Mouse (Mus musculus): ENCODE data around the gene Dnajc4.

Dnajc4 gene

DNA sequence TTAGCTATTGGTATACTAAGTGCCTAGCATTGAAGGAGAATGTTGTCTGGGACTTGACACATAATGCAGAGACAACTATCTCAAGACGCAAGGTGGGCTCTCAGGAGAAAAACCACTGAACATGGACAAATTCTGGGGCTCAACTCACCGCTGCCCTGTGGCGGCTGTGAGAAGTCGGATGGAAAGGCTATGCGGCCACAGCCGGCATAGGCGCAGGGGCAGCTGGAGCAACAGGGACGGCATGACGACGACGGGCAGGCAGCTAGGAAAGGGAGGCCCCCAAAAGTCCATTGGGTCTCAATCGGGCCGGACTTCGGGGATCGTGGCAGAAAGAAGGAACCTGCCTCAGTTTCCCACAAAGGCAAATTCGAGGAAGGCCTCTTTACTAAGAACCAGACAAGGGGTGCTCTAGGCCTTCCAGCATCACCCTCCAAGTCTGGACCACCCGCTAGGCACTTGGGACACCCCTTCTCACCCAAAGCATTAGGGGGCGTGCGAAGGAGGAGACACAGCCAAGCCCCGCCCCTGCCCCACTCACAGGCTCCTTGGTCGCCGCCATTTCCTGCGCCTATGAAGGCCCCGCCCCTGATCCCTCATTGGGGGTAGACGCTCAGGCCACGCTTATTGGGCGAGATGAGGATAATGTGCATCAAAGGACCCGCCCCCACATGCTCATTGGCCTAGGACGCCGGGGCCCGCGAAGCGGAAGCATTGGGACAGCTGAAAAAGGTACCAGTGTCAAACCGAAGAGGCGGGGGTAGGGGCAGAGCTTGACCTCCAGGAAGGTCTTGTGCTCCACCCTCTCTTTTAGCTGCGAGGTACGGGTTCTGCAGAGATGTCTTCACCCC, at the start of gene Dnajc4:
Dnajc4 (minus strand) TSS at position 562 of the 848 bp plus-strand sequence.
- DNase-seq (ENCODE audit: low read depth): peak; percentile 98

DNA sequence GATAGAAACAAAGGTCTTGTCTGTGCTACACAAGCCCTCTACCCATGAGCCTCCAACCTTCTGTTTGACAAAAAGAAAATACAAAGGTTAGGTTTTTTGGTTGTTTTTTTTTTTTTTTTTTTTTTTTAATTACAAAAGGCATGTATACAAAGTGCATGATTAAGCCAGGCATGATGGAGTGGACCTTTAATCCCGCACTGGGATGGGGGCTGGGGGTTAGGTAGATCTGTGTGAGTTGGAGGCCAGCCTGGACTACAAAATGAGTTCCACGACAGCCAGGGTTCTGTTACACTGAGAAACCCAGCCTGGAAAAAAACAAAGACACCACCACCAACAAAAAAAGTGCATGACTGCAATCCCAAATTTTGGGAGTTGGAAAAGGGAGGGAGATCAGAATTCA, 48.8 kb upstream of the Dnajc4 start:
- no peak for DNase-seq (ENCODE audit: low read depth)

DNA sequence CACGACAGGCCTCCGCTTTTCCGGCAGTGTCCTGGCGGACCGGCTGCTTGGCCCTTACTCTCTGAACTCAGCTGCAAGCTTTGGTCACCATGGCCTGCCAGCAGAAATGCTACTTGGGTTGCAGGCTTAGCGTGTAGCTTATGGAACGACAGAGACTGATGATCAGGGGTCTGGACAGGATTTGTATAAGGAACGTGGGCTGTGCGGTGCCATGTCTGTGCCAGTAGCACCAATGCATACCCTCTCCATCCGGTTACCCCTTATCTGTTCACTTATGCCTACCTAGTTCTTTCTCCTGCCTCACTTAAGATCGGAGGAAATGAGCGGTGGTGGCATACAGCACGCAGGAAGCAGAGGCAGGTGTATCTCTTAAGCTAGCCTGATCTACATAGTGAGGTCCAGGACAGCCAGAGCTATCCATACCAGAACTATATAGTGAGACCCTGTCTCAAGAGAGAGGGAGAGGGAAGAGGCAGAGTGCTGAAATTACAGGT, 48.3 kb upstream of the Dnajc4 start:
- DNase-seq (ENCODE audit: low read depth): no peak

DNA sequence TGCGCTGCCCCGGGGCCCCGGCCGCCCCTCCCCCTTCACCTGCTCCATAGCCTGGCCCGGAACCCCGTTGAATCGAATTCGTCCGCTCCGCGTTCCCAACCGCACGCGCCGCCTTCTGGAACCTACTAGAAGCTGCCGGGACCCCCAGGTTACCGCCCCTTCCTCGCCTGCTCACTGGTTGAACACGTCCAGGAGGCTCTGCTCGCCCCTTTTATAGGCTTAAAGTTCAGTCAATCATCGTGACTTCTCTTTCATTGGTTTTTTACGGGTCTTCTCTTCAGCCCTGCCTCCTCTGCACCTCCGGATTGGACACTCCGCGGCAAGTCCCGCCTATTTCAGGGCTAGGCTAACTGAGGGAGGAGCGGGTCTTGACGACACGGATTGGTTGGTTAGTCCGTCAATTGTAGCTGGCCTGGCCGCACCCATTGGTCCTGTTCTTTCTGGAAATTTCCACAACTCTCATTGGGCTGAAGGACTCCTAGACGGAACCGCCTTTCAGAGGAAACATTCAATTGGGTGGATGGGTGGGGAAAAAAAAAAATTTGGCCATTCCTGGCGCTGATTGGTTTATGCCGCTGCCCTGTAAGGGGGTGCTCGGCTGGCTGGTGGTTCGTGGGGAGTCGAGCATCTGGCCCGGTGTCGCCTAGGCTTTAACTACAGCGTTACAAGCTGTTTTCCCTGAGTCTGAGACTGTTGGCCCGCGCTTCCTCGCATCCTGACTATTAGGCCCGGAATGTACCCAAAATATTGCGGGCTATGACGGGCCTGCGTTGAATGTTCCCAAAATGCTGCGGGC, 47.7 kb upstream of the Dnajc4 start, which contains the start of gene Stip1:
Stip1 (minus strand) TSS at position 127 of the 796 bp plus-strand sequence.
- DNase-seq (ENCODE audit: low read depth): peak; percentile 99

DNA sequence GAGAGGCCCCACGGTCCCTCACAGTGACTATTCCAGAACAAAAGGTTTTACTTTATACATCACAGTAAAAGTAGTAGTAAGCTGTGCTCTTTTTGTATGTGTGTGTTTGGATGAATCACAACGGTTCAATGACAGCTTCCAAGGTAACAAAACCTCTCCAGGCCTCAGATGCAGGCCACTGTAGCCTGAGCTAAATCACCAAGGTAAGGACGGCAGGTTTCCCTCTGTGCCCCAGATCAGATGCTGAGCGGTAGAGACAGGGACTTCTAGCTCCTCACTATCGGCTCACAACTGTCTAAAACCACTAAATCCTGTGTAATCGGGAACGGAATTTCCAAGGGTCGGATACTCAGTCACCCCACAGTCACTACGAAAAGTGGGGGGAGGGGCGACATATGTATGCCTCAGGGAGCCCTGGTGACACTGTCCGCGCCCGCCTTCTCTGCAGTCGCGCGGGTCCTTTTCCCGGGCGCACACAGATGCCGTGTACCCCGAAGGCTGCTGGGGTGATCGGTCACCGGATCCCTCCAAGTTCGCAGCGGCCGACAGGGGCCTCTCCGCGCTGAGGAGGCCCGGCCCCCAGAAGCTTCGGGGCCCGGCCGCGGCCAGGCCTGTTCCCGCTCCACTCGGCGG, 46.8 kb upstream of the Dnajc4 start:
- DNase-seq (ENCODE audit: low read depth): no peak

DNA sequence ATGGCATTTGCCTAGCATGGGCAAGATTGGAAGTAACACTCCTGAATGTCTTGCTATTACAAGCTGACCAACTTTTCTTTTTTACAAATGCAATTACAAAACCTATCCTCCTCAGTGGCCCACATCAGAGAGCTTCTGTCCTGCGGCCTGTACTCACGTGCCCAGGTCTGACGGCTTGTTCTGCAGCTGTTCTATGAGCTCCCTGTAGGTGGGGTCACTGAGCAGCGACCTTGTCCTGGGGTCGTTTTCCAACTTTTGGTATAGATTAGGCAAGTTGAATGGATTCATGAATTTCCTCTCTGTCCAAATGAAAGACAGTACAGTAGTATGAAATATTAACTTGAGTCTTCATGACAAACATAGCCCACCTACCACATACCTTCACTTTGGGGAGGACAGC, 41.6 kb upstream of the Dnajc4 start:
- no peak for DNase-seq (ENCODE audit: low read depth)

DNA sequence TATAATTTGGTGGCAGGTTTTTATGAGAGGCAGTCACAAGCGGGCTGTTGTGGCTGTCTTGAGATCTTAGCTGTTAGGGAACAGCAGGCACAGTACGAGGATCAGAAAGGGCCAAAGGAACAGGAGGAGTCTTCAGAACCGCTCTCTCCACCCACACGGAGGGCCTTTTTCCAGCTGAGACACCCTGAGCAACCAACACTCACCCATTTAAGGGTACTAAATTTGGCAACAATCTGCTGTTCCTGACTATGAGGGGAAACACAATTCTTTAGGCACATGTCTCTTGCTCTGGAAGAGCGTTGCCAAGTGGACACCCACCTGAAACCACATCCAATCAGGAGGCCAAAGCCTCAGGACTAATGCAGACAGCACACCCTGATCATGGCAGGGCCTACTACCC, 37.2 kb upstream of the Dnajc4 start:
- no peak for DNase-seq (ENCODE audit: low read depth)

DNA sequence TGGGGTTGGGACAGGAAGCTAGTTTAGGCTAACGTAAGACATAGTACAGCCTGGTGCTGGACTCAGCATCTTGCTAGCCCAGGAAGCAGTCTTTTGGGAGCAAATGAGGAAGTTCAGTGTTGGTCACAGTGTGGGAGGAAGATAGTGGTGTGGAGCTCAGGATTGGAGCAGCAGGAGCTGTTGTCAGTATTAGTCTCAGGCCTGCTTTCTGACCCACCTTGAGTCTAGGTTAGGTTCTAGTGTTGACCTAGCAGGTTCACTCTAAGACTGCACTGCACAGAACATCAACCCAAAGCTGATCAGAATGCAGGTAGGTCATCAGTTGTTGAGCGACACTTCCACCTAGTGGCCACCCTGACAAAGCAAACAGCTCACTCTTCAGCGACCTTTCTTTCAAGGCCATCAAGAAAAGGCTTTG, 27.9 kb upstream of the Dnajc4 start:
- DNase-seq (ENCODE audit: low read depth): peak; percentile 67

DNA sequence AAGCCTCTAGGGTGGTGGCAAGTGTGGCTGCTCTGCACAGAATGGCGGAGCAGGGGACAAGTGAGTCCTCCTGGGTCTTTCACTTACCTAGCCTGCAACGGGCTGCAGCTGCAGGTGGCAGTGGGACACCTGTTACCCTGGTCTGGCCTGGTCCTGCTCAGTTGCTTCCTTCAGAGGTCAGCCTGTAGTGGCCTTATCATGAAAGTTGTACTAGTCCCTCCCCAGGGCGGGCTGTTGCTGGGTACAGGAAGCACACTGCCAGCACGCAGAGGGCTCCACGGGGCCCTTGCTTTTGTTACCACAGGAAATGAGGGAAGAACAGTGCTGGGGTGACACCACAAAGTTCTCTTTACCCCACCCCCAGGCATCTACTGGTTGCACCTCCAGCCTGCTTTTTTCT, 26.8 kb upstream of the Dnajc4 start, which contains the start of gene Fermt3:
Fermt3 (minus strand) TSS at position 279 of the 400 bp plus-strand sequence.
- peak; percentile 68 for DNase-seq (ENCODE audit: low read depth)

DNA sequence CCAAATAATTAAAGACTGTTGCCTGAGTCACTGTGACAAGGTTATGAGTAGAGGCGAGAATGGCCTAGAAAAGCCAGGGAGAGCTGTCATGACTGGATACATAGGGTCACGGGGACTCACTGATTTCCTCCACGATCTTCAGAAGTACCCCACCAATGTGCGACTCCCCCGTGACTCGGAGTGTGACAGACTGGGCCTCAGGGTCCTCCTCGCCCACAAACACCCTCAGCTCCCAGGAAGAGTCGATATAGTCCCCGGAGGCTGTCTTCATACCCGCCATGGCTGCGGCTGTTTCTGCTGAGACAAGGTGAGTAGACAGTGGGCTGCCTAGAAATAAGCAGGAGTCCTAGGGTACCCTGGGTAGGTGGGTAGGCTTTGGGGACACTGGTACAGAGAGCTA, 26.2 kb upstream of the Dnajc4 start:
- DNase-seq (ENCODE audit: low read depth): no peak

DNA sequence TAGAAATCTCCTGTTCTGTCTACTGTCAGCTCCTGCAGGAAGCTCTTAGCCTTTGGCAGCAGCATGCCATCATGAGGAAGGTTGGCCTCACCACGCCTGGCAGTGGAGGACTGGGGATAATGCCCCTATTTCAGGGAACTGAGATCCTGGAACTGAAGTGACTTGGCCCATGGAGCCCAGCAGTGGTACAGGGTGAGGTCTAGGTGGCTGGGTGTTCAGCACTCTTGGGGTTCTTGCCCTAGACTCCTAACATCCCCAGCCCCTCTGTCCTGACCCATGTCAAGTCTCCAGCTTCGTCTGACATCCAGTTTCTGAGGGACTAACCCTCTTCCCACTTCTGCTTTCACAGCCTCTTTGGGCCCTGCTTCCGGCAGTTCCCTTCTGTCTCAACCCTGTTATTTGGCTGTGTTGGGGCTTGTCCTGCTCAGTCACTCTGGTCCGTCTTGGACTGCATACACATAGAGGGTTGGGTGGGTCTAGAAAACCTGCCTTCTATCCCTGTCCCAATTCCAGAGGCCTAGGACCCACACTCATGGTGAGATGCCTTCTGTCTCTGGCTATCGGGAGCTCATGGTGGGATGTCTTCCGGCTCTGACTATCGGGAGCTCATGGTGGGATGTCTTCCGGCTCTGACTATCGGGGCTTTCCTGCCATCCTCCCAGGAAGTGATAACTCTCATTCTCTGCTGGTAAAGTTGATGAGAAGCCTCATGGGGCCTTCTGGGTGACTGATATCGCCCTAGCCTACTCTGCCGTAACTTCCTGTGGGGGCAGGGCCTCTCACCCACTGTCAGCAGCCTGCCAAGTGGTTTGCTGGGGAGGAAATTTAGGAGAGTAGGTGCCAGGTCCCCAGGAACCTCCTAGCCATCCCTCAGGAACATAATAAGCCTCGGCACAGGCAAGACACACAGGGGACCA, 25.4 kb upstream of the Dnajc4 start:
- DNase-seq (ENCODE audit: low read depth): peak; percentile 70

DNA sequence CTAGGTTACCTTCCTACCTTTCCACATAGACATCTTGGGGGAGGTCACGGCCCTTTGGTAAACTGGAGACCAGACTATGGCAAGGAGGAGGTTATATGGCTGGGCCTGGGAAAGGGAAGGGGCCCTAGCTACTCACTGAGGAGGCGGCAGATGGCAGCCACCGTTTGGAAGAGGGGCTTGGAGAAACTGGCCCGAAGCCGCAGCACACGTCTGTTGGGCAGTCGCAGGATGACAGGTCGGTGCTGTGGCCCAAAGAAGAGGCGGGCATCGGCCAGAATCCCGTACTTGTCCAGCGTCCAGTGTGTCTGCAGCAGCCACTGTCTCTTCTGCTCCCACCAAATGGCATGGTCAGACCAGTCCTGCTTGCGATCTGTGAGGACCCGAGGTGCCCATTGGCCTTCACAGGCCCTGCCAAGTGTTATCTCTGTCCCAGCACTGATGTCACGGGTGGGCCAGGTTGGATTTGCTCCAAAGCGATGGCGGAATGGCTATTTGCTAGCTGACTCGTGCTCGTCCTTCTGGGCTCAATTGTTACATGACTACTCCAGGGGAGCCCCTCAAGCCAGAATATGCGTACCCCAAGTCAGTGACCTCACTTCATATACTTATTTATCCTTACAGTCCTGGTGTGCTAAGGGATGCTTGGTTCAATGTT, 22.2 kb upstream of the Dnajc4 start:
- DNase-seq (ENCODE audit: low read depth): no peak

DNA sequence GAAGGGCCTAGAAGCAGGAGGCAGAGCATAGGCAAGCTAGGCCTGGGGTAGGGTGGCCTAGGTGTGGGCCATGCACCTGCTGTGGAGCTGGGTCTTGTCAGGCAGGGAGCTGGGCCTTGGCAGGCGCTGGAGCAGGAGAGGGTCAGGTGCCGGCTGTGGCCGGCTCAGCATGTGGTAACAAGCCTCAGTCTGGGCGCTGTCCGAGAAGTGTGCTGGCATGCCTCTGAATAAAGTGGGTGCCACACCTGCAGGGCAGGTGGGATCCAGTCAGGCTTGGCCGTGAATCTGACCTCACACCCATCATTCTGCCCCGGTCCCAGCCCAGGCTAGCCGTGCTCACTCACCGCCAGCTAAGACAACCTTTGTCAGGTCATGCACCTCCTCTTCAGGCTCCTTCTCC, 21.6 kb upstream of the Dnajc4 start:
- no peak for DNase-seq (ENCODE audit: low read depth)

DNA sequence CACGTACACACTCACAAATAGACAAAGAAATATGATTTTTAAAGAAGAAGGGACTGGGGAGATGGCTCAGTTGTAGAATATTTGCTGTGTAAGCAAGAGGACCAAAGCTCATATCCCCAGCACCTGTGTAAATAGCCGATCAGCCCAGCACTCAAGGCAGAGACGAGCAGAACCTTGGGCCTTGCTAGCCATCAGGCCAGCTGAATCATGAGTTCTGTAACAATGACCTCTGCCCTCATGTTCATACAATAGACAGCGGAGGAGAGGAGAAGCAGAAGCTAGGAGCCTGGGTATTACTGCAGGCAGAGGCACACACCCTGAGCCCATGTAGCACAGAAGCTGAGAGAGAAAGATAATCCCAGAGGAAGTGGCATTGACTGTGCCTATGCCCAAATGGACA, 20.1 kb upstream of the Dnajc4 start:
- DNase-seq (ENCODE audit: low read depth): no peak

DNA sequence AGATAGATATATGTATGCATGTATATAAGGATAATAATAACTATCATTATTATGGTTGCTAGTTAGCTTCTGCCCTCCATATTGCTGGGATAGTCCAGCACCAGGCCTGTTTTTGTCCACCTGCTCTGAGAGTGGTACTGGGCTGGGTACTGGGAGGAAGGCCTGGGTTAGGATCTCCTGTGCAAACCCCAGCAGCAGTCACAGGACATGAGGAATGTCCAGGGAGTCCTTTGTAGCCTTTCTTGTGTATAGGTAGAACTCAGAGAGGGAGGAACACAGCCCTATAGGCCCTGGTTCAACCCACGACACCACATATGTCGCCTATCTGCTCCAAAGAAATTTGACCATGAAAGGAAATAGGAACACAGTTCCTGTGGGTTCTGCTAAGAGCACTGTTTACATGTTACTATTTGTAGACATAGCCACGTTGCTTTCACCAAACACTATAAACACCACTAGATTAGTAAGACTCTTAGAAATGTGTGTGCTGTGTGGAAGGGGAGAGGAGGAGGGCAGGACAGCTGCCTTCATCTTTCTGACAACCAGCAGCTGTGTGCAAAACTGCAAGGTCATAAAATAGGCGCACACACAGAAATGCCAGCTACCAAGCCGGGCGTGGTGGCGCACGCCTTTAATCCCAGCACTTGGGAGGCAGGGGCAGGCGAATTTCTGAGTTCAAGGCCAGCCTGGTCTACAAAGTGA, 14.7 kb upstream of the Dnajc4 start:
- no peak for DNase-seq (ENCODE audit: low read depth)

DNA sequence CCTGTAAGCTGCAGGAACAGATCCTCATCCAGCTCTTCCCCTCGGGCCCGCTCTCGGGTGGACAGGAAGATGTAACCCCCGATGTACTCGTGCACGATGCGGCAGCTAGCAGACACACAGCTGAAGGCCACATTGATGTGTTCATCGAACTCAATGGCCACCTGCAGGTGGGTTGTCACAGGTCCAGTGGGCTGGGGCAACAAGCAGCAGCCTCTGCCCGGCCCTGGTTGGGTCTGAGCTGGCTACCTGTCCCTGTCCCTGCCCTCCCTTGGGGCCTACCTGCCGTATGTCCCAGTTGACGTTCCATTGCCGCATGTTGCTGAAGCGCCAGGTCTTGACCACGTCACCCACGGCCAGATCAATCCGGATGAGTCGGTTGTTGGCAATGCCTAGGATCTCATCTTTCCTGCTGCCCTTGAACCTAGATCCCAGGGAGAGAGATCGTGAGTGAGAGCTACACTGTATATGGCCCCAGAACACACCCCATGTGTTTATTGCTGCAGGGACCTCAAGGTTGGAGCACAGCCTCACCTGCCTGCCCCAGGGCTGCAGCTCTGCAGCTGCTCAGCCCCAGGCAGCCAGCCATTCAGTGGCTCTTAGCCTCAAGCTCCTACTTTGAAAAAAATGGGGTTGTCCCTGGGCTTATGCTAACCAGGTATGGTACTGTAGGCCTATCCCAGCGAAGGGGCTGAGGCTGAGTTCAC, 7.1 kb upstream of the Dnajc4 start:
- no peak for DNase-seq (ENCODE audit: low read depth)

DNA sequence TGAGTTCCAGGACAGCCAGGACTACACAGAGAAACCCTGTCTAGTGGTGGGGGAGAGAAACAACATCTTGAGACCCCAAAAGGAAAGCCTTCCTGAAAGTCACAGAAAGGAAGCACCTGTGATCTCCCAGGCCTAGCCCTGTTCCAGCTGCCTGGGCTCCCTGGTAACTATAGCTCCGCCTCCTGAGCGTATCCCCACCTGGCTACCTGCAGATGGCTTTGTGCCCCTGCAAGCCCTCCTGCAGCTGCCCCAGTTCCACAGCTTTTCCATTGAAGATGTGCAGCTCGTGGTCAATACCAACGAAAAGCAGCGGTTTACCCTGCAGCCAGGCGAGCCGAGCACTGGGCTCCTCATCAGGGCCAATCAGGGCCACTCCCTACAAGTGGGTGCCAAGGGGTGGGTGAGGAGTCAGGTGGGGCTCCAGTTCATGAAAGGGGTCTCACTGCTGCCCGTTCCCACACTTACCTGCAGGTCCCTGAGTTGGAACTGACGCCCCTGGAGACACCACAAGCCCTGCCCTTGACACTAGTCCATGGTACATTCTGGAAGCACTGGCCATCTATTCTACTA, 5.4 kb upstream of the Dnajc4 start:
- no peak for DNase-seq (ENCODE audit: low read depth)

DNA sequence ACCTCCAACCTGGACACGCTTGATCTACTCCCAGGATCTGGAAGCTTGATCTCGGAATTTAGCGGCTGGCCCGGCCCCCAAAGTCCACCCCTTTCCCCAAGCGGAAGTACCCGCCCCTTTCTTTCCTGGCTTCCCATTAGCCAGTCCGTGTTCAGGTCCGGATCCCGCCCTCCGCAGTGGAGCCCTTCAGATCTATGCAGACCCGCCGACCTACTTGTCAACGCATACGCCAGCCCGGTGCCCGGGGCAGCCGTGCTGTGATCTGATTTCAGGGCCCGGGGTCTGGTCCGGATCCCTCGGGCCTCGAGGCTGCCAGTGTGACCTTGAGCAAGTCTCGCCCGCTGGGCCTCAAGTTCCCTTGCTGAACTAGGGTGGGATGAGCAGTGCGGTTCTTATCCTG, 3.6 kb upstream of the Dnajc4 start, which contains the start of the genes Nudt22 and Trpt1:
Nudt22 (minus strand) TSS at position 112 of the 400 bp plus-strand sequence.
Trpt1 (plus strand) TSS at position 126 of the 400 bp plus-strand sequence.
- peak; percentile 76 for DNase-seq (ENCODE audit: low read depth)
